Mouse (Mus musculus): ENCODE measurements around the gene Tekt2.

Gene Tekt2

GRCm38 (mm10) chr4:126325281-126325861 is at the start of gene Tekt2:
TSS of gene Tekt2 (minus strand) at chr4:126325688.
- peak; percentile 49 for DNase-seq

DNA sequence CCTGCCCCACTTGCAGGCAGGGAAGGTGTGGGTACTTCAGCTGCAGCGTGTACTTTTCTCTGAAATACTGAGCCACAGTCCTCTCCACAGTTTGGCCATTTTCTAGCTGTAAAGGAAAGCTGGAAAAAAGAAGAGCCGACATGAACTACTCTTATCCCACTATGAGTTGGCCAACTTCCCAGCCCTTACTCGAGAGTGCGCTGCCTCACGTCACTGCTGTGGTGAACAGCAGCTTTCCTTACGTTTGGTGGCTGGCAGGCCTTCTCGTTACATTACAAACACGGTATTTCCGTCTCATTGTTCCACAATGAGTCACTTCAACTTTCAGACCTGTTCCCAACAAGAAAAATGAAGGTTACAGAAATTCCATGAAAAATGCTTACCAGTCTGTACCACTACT is 46.0 kb upstream of the Tekt2 start:
- peak; percentile 37 for DNase-seq

GRCm38 (mm10) chr4:126360069-126360468 is 34.6 kb upstream of the Tekt2 start:
- no peak for DNase-seq

GRCm38 (mm10) chr4:126343451-126343850 is 18.0 kb upstream of the Tekt2 start:
- no peak for DNase-seq

- DNase-seq, result no peak
These were observed 14.0 kb upstream of the Tekt2 start for GRCm38 (mm10) chr4:126339461-126339860.

GRCm38 (mm10) chr4:126332358-126332757 is 6.9 kb upstream of the Tekt2 start:
- DNase-seq, result no peak

DNA sequence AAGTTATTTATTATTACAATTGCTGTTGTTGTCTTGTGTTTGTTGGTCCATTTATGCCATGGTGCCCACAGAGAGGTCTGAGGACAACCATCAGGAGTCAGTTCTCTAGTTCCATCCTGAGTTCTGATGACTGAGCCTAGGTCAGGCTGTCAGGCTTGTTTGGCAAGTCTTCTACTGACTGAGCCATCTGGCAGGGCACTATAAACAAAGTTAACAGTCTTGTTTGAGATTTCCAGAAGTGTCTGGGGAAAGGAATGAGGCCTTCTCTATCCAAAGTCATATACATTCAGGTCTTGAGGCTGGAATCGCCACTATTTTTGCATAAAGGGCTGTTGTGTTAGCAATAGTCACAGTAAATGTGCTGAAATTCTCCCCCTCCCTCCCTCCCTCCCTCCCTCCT is 6.3 kb upstream of the Tekt2 start:
- DNase-seq, result peak; percentile 71

GRCm38 (mm10) chr4:126330295-126330694 is 4.8 kb upstream of the Tekt2 start:
- DNase-seq, result no peak

- no peak for DNase-seq
These were observed 548 bp upstream of the Tekt2 start for GRCm38 (mm10) chr4:126326036-126326435.

DNA sequence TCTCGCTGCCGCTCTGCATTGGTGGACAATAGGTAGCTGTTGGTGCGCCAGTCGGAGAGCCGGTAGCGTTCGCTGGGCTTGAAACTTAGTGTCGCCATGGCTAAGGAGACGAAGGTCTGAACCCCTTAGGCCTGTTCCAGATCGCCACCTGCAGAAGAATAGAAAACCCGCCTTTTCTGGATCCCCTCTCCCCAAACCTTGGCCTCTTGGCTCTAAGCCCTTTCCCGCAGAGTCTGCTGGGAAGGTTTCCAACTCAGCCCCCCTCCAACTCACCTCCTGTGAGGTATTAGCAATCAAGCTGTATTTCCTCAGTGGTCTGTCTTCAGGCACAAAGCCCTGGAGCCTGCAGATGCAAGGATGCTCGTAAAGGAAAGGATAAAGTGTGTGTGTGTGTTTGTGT is 627 bp downstream of the Tekt2 start:
- DNase-seq, result no peak

DNA sequence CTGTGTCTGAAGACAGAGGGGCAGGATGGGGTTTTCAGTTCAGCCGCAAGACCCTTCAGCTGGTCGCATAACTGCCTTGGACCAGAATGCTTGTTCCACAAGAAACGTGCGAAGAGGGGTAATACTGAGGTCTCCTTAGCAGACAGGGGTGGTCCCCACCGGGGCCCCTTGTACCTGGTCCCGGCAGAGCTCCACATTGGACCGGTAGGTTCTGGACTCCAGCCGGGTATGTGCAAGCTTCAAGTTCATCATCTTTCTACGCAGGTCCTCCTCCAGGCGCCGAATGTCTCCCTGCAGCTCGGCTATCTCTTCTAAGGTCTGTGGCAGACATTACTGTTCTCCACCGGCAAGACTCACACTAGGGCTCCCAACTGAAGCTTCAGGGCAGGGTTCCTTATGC is 2.8 kb downstream of the Tekt2 start:
- no peak for DNase-seq

DNA sequence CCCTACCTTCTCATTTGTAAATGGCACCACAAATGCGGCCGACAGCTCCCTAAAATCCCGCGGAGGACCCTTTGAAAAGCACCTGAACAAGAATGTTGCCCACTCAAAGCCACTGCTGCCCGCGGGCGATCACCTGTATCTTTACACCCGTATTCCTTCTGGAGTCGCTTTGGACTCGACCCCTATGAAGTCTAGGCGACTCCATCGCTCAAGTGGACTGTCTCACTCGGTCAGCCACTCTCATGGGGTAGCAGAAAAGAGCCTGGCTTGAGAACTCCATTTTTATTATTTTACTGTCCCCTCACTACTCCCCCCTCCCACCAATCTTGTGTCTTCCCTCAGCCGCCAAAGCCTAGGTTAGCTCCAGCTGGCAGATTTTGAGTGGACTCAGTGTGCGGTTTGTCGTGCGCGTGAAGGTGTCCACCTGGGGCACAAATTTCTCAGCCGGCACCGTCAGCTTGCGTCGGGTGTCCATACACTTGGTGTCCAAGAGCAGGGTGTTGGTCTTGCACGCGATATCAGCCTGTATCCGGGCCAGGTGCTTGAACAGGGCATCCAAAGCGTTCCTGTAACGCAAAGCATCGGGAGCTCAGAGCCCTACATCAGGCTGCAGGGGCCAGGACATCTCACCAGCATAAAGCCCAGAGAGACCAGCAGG is 3.5 kb downstream of the Tekt2 start:
- no peak for DNase-seq

DNA sequence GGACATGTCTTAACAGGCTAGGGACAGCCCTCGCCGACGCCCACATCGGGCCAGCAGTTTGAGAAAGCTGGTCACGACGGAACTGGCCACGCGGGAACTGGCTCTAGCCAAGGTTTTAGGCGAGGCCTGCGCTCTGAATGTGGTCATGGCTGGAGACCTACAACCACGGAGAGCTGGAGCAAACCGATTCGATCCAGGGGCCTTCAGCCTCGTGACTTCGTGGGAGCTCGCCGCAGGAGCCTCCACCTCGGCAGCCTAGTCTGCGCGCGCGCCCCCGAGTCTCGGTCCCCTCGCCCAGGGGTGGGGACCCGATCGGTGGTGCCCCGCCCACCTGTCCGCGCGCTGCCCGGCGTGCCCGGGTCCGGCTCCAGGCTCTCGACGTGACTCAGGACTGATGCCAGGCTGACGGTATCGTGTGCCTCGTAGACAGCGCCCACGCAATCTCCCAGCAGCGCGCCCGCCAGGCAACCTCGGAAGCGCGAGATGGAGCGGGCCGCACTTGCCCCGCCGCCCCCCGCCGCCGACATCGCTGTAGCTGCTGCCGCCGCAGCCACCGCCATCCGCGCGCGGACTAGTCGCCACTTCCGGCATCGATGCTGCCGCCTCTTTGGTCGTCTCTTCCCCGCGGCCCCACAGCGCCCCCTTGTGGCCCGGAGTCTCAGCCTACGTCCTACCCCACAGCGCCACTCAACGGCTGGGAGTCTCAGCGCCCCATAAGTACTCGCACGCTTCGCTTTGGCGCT is 4.2 kb downstream of the Tekt2 start, which contains the start of gene Adprhl2:
Adprhl2 (minus strand) TSS at position 593 of the 743 bp plus-strand sequence.
- DNase-seq, result peak; percentile 99

DNA sequence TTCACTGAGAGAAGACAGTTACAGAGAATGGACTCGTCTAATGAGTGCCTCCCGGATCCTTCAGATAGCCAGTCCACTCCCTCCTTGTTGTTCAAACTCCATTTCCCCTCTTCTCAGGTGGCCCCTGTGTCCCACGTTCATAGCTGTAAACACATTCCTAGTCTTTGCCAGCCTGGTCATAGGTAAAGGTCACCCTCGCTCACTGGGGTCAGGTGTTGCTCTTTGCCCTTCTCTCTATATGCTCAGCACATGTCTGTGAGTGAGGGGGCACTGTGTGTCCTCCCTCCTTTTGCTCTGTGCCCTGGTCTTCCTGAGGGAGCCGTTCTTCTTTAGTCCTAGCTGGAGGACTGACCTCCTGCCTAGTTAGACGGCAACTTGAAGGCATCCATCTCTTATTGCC is 5.7 kb downstream of the Tekt2 start:
- DNase-seq, result no peak

DNA sequence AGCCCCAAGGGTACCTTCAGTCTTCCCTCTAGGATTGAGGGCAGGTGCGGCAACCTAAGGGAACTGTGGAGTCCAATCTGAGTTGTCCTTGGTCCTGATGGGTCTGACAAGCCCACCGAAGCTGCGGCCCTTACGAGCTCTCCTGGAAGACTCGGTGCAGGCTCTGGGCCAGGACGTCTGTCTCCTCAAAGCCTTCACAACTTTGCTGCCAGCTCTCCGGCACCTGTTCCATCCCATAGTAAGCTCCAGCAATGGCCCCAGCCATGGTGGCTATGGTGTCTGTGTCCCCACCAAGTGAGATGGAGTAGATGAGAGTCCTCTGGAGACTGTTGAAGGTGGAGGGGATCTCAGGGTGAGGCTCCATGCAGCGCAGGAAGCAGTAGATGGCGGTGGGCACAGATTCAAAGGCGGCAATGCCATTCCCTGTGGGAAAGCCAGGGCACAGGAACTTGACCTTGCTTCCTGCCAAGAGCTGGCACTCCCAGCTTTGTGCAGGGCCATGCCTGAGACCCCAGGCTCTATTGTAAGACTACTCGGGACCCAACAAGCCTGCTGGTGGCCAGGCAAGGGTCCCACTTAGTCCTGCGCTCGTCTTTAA is 8.9 kb downstream of the Tekt2 start:
- no peak for DNase-seq

GRCm38 (mm10) chr4:126315931-126316330 is 9.6 kb downstream of the Tekt2 start:
- DNase-seq, result peak; percentile 69

DNA sequence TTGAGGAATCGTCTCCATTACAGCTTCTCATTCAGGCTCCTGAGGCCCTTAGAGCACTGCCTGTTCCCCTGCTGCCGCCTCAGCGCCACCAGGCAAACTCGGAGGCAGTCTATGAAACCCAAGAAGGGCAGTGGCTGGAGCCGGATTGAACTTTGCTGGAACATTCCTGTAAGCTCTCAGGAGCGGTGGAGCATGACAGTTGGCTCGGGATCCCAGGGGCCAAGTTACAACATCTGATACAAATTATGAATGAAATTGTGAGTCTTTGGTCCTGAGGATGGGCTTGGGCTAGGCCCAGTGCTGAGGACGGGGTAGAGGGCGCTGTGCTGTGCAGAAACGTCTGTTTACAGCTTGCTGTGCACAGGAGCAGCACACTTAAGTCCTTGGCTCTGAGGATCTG is 11.1 kb downstream of the Tekt2 start:
- DNase-seq, result no peak

- no peak for DNase-seq
These were observed 12.3 kb downstream of the Tekt2 start for GRCm38 (mm10) chr4:126313202-126313601.

DNA sequence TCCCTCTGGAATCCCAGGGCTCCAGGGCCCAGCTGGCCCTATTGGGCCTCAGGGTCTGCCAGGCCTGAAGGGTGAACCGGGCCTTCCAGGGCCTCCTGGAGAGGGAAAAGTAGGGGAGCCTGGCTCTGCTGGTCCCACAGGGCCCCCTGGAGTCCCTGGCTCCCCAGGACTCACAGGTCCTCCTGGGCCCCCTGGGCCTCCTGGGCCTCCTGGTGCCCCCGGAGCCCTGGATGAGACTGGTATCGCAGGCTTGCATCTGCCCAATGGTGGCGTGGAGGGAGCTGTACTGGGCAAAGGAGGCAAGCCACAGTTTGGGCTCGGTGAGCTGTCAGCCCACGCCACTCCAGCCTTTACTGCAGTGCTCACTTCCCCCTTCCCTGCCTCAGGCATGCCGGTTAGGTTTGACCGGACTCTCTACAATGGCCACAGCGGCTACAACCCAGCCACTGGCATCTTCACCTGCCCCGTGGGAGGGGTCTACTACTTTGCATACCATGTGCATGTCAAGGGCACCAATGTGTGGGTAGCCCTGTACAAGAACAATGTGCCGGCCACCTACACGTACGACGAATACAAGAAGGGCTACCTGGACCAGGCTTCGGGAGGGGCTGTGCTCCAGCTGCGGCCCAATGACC is 13.8 kb downstream of the Tekt2 start:
- no peak for DNase-seq

DNA sequence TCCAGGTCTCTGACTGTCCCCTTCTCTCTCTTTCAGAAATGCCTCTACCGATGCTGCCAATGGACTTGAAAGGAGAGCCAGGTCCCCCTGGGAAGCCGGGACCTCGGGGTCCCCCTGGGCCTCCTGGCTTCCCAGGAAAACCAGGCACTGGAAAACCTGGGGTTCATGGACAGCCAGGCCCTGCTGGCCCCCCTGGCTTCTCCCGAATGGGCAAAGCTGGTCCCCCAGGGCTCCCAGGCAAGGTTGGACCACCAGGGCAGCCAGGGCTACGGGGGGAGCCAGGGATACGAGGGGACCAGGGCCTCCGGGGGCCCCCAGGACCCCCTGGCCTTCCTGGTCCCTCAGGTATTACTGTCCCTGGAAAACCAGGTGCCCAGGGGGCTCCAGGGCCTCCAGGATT is 15.1 kb downstream of the Tekt2 start:
- DNase-seq, result no peak

DNA sequence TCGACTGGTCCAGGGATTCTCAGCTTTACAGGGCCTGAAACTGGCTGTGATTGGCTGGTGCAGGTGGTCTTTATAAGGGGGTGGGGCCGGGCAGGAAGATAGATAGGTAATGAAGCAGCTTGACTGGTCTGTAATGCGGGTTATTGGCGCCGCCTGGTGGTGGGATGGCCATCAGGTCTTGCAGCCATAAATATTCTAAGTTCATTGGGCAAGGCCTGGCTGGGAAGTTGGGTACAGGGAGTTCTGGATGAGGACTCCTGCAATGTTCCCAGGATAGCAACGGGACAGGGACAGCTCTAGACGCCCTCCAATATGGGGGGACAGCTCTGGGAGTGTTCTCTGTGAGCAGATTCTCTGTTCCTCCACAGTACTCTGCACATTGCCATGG is 15.6 kb downstream of the Tekt2 start:
- peak; percentile 92 for DNase-seq

DNA sequence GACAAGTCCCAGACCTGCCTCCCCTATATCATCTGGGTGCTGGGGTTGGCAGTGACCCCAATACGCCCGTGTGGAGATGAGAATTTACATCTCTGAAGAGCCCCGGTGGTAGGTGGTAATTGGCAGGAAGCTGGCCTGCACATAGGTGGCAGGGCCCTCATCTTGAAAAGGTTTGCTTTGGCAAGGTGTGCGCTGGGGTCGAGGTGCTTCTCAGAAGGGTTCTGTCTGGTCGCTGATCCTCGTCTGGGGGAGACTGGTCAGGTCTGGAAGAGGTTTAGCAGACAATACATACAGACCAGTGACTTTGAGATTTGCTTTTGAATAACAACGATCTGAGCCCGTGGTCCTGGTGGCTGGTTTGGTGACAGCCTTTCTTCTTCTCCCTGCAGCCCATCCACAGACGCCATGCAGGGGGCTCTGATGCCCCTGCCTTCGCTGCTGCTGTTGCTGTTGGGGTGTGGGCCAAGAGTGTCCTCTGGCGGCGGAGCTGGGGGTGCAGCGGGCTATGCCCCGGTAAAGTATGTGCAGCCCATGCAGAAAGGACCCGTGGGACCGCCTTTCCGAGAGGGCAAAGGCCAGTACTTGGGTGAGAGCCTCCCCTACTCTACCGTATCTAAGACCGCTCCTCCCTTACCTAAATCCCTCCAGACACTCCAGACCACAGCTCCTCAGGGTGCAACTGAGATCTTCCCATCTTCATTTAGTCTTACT is 16.1 kb downstream of the Tekt2 start:
- peak; percentile 59 for DNase-seq

GRCm38 (mm10) chr4:126306827-126307226 is 18.7 kb downstream of the Tekt2 start:
- no peak for DNase-seq

All from lung, postnatal 10 days (tissue).